Mouse (Mus musculus) T-helper 1 cell (primary cell): ENCODE data around the gene Olfr1106.

Experiments used
- in situ Hi-C: fragments of 300-600 bp; cut with MboI, MseI; formaldehyde crosslinking; loops from one replicate; pipeline ENCODE4 v1.15.1; 2025; ENCODE audit warnings: high pct_unique_total_duplicates

Gene Olfr1106

GRCm38 (mm10) chr2:87052173-87052572 lies at the start of gene Olfr1106:
Gene Olfr1106 (minus strand): TSS chr2:87052273.
- in situ Hi-C loops: no loop called here

DNA sequence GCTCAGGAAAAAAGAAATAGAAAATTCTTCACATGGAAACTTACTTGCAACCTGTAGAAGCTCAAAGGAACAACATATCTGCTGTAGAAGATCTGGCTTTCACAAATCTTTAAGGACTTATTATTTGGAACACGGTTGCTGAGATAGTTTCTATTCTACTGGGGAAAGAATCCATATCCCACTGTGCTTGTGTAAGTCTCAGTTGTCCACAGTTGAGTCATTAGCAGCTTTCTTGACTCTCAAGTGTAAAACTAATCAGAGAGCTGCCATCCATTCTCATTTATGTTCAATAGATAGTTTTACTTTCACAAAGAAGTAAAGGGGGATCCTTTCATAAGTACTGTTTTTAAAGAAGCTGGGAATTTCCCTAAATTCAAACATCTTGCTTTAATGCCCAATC lies 43.8 kb upstream of the Olfr1106 start, which contains the start of gene Olfr1109:
Gene Olfr1109, minus strand, starts transcription at position 101 of the 400 bp plus-strand sequence.
- in situ Hi-C loops: loop anchor here (10.0 kb wide), 1 partner anchor 551 kb away; the partner anchor contains the start of gene Olfr1079

DNA sequence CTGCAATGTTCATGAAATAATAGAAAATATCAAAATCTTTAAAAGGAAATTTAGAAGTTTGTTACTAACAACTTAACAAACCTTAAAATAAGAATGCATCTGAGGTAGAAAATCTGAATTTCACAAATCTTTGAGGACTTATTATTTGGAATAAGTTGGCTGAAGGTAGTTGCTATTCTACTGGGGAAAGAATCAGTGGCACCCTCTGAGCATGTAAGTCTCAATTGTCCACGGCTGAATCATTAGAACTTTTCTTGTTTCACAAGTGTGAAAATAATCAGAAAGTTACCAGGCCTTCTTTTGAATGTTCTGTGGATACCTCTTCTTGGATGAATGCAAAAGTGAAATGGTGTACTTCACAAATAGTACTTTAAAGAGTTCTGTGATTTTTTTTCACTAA lies 23.6 kb upstream of the Olfr1106 start, which contains the start of gene Olfr1107:
Gene Olfr1107, minus strand, starts transcription at position 101 of the 400 bp plus-strand sequence.
- in situ Hi-C loops: no loop called here

- in situ Hi-C loops: no loop called here
Measured at GRCm38 (mm10) chr2:87036431-87036830, 15.6 kb downstream of the Olfr1106 start, which contains the start of gene Olfr1105. Gene Olfr1105 (minus strand): TSS chr2:87036531.

DNA sequence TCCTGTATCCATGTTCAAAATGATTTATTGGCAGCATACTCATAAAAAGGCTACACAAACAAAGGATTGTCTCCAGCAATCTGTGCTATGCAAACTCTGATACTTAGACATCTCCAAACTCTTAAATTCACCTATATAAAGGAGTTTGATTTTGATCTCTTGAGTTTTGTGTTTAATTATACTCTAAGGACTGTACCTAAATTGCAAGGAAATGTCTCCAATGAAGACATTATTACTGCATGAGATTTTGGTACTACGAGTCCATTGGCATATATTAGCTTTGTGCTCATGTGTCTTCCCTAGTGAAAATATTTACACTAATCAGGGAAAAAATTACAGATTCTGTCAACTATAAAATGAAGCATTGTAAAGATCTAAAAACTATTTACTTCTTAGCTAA lies 25.1 kb downstream of the Olfr1106 start, which contains the start of gene Olfr1104:
Gene Olfr1104, minus strand, starts transcription at position 101 of the 400 bp plus-strand sequence.
- in situ Hi-C loops: no loop called here

DNA sequence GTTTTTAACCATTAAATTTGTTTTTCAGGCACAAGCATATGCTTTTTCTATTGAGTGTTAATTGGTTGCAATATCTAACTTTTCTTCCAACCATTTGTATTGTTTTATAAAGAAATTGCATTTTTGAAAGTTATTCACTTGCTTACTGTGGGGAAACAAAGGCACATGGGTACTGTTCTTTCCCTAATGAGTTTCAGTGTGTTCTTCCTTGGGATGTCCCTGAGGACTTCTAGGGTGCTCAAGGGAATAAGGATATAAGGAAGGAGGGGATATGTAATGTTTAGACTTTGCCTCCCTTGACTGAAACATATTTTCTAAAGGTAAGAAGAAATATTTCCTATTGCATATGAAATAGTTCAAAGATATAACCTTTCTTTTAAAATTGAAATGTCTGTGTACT lies 54.0 kb downstream of the Olfr1106 start, which contains the start of gene Olfr1102:
Gene Olfr1102, plus strand, starts transcription at position 301 of the 400 bp plus-strand sequence.
- in situ Hi-C loops: no loop called here
